Mouse (Mus musculus) fat pad, adult 2 months (tissue): ENCODE data around the gene Bnipl.

ENCODE experiments used
- DNase-seq: peaks from one replicate; pipeline ENCODE4 v3.0.0-alpha.2; 2011; ENCODE audit warnings: low read depth, low spot score; ENCODE audit errors: extremely low read depth

Bnipl gene

GRCm38 (mm10) chr3:95240900-95241299, 10.1 kb downstream of the Bnipl start:
- DNase-seq, result no peak

GRCm38 (mm10) chr3:95239971-95240370, 11.0 kb downstream of the Bnipl start:
- DNase-seq, result no peak

- no peak for DNase-seq
Observed at GRCm38 (mm10) chr3:95239022-95239421, 12.0 kb downstream of the Bnipl start.

GRCm38 (mm10) chr3:95237541-95238099, 13.4 kb downstream of the Bnipl start:
- DNase-seq, result no peak

GRCm38 (mm10) chr3:95235386-95236301, 15.3 kb downstream of the Bnipl start:
- no peak for DNase-seq

GRCm38 (mm10) chr3:95233303-95233980, 17.6 kb downstream of the Bnipl start:
- DNase-seq, result no peak

GRCm38 (mm10) chr3:95232771-95233170, 18.2 kb downstream of the Bnipl start:
- DNase-seq, result no peak

GRCm38 (mm10) chr3:95231298-95232221, 19.4 kb downstream of the Bnipl start, which contains the start of gene Mllt11:
Mllt11 (minus strand) TSS chr3:95232171.
- DNase-seq, result no peak

- DNase-seq, result no peak
Observed at GRCm38 (mm10) chr3:95230495-95231297, 20.3 kb downstream of the Bnipl start.

- no peak for DNase-seq
Observed at GRCm38 (mm10) chr3:95229781-95230494, 21.1 kb downstream of the Bnipl start.

- DNase-seq, result no peak
Observed at GRCm38 (mm10) chr3:95228894-95229780, 21.9 kb downstream of the Bnipl start.

GRCm38 (mm10) chr3:95228148-95228893, 22.7 kb downstream of the Bnipl start, which contains the start of gene Cdc42se1:
Cdc42se1 (plus strand) TSS chr3:95228732.
- no peak for DNase-seq

GRCm38 (mm10) chr3:95227214-95227613, 23.8 kb downstream of the Bnipl start:
- no peak for DNase-seq

- DNase-seq, result no peak
Observed at GRCm38 (mm10) chr3:95224295-95224694, 26.7 kb downstream of the Bnipl start.

- DNase-seq, result no peak
Observed at GRCm38 (mm10) chr3:95223041-95223440, 28.0 kb downstream of the Bnipl start.

GRCm38 (mm10) chr3:95218466-95219137, 32.4 kb downstream of the Bnipl start:
- DNase-seq, result no peak
